Mouse (Mus musculus) brain, embryonic 14.5 days (tissue): ENCODE results near the gene Mlana. TPM values are rescaled to one million over a fixed set of nuclear protein-coding genes. Genes with fewer than 3 reads are reported as not detected.

Experiments used
- DNase-seq: peaks from one replicate; pipeline ENCODE4 v3.0.0-alpha.2; 2011; ENCODE audit warnings: low read depth
- CTCF ChIP-seq: fragments of 200-500 bp; IDR thresholded peaks from 2 replicates; pipeline ENCODE4 v1.5.1; 2012; ENCODE audit warnings: inconsistent platforms, mild to moderate bottlenecking, moderate library complexity, borderline replicate concordance; ENCODE audit not compliant: insufficient read depth, insufficient read length; ENCODE audit errors: extremely low read depth
- POLR2A ChIP-seq: fragments of 200-500 bp; IDR thresholded peaks from 2 replicates; pipeline ENCODE4 v1.6.1; 2012; ENCODE audit warnings: mild to moderate bottlenecking, inconsistent platforms, borderline replicate concordance; ENCODE audit not compliant: poor library complexity, insufficient read depth, insufficient read length, severe bottlenecking; ENCODE audit errors: extremely low read depth
- polyA plus RNA-seq: library from polyadenylated mRNA; depleted of rRNA; stranded (reverse); fragments of >200 nt; gene quantifications from 2 replicates; pipeline ENCODE4 v1.2.3, GENCODE M21; 2012

Mlana gene
- polyA plus RNA-seq, 1 experiment = 0.19 TPM

DNA sequence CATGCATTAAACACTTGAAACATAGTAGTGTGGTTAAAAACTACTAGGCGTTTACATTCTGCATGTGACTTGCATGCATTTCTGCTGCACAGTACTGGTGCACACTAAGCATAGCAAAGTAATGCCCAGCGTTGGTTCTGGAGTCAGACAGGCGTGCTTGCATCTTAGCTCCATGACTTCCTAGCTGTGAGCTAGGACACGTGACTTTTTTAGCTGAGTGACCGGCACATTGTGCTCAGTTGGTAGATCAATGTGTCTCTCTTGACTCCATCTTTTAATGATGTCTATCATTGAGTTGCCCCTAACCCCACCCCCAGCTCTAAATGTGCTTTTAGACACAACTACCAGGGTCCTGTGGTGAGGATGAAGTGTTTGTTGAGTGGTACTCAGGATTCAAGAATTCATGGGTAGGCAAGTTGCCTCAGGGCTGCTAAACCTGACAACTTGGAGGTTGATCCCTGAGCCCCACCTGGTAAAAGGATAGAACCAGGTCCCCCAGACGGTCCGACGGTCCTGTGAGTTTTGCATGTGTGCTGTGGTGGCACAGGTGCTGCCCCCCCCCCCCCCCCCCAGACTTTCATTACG lies 9.8 kb downstream of the Mlana start:
- TF ChIP-seq CTCF (no peak), POLR2A (no peak)
- no peak for DNase-seq

DNA sequence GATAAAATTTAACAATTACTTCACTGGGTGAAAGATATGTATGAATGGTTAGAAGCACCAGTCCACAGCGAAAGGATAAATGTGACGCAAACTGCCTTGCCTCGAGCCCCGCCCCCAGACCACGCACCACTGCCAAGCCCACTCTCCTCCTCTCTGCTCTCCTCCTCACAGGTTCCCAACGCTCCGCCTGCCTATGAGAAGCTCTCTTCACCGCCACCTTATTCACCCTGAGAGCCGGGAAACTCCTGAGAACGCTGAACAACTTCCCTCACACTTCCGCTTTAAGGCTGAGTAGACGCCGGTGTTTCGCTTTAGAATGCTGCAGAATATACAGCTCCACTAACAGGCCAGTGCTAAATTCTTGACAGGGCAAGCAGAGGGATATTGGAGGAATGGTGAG lies 10.4 kb downstream of the Mlana start:
- no peak for DNase-seq
- TF ChIP-seq CTCF (no peak), POLR2A (no peak)

DNA sequence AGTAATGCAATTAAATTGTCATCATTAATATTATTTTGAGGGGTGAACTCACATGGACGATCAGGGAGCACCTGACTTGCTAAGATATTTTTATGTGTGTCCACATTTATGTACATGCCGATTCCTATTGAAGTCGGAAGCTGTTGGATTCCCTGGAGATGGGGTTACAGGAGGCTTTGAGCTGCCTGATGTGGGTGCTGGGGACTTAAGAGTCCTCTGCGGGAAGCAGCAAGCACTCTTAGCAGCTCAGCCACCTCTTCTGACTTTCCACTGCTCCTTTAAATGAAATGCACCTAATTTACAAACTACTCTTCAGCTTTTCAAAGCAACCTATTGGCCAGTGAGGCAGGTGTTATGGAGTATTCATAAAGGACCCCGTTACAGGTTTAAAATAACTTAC lies 10.8 kb downstream of the Mlana start:
- no peak for DNase-seq
- TF ChIP-seq POLR2A (no peak), CTCF (no peak)

- no peak for DNase-seq
- TF ChIP-seq POLR2A (no peak), CTCF (no peak)
Measured at GRCm38 (mm10) chr19:29709461-29709860, 11.8 kb downstream of the Mlana start.

GRCm38 (mm10) chr19:29713451-29713850 lies 15.8 kb downstream of the Mlana start:
- TF ChIP-seq CTCF (no peak), POLR2A (no peak)
- DNase-seq = no peak

- TF ChIP-seq POLR2A (no peak), CTCF (no peak)
- no peak for DNase-seq
Measured at GRCm38 (mm10) chr19:29717854-29718253, 20.2 kb downstream of the Mlana start.

DNA sequence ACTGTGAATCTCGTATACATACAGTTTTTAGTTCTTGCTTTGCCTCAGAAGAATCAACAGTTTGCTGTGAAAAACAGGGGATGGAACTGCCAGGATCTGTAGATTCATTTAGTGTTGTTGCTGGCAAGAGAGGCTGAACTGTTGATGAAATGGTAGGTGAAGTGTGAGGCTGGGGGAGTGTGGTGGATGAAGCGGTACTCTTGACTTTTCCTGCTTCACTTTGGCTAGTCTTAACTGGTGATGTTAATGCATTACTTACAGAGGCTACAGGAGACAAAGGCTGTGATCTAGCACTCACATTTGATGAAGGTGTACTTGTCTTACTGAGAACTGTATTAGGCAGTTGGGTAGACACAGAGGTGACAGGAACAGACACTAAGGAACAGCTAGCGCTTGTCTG lies 20.9 kb downstream of the Mlana start:
- TF ChIP-seq POLR2A (no peak), CTCF (no peak)
- DNase-seq = no peak

DNA sequence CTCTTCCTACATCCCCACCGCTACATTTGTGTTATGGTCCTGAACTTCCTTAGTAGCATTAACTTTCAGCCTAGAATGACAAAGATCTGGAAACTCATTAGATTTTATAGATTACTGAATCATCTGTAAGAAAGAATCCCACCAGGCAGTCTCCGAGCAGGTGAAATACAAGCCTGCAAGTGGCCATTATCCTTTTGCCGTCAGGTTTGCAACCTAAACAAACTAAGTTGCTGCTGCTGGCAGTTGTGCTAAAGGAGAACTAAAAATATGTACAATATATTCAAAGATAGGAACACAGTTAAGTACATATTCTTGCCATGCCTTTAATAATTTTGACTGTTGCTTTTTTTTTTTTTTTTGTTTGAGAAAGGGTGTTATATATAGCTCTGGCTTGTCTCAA lies 37.8 kb downstream of the Mlana start:
- no peak for TF ChIP-seq POLR2A
- TF ChIP-seq CTCF = no peak

GRCm38 (mm10) chr19:29739608-29740007 lies 42.0 kb downstream of the Mlana start:
- TF ChIP-seq POLR2A (no peak), CTCF (peak; percentile 4; the same call in 1 of the 2 replicates)
- peak; percentile 5 for DNase-seq

More for the DNA sequence above, 37.8 kb downstream of the Mlana start:
- no peak for DNase-seq

- no peak for DNase-seq
- TF ChIP-seq POLR2A (no peak), CTCF (no peak)
Measured at GRCm38 (mm10) chr19:29740661-29741060, 43.0 kb downstream of the Mlana start.

DNA sequence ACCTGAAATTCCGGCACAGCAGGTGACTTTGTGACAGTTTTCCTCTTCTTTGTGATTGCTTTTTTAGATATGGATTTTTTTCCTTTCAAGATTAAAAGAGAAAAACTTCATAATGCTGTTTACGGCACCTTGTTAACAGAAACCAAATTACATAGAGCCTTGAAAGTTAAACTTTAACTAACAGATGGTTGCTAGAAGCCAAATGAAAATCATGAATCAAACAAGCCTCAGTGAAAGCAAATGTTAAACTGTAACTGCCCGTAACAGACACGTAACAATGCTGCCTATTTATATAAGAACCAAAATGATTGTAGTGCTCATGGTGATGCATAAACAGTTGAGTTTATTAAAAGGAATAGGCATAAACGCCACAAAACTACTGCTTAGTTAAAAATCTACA lies 45.9 kb downstream of the Mlana start:
- no peak for DNase-seq
- no peak for TF ChIP-seq CTCF
- no peak for TF ChIP-seq POLR2A

- DNase-seq = no peak
- no peak for TF ChIP-seq CTCF
Measured at GRCm38 (mm10) chr19:29750994-29751393, 53.4 kb downstream of the Mlana start.
